Mouse (Mus musculus): ENCODE data around the gene Bank1.

Bank1 gene

DNA sequence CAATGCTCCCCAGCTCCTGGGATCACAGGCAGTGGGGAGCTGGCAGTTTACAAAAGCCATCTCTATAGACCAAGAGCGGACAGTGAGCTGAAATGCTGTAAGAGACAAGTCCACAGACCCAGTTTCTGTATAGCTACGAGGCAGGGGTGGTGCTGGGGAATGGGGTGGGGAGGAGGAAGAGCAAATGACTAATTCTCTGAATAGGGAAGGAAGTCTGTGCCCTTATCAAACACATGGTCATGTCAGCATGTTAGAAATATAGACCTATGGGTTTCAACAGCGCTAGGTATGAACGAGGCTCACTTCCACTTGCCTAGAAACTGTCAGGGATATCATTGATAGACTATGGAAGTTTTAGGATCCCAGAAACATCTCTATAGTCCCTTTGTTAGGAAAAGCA lies 73.0 kb downstream of the Bank1 start:
- no peak for DNase-seq (ENCODE audit: low spot score)

DNA sequence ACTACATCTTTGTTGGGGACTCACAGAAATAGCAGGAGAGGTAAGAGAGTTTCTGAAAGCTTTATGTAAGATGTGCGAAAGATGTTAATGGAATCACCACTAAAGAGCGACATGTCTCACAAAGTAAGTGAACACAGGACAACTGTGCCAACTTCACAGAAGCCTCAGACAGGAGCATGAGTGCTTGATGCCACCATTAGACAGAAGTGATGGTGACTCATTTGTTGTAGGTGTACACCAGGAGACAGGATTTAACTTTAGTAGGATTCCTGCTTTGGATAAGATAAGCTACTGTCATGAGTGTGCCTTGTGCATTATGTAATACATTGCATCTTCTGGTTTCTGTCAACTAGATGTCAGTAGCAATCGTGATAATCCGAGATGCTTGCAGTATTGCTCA lies 74.3 kb downstream of the Bank1 start:
- DNase-seq (ENCODE audit: low spot score) = no peak

GRCm38 (mm10) chr3:136247331-136247730 lies 78.5 kb downstream of the Bank1 start:
- no peak for DNase-seq (ENCODE audit: low spot score)

- DNase-seq (ENCODE audit: low spot score) = no peak
Measured at GRCm38 (mm10) chr3:136244931-136245330, 80.9 kb downstream of the Bank1 start.

DNA sequence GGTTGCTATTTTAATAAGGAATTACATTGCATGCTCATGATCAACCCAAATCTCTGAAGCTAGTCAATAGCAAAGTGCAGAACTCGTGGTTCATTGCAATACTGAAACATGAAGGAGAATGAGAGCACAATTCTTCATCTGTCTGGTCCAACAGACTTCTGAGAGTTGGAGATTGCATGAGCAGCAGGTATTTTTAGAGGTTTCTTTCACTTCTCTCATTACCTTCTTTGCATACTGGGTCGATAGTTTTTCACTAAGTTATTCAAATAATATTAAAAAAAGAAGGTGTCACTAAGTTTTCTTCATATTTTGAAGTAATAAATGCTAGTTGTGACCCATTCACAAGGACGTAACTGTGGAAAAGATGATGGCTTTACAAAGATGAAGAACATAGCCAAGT lies 87.1 kb downstream of the Bank1 start:
- DNase-seq (ENCODE audit: low spot score) = no peak

GRCm38 (mm10) chr3:136233507-136233906 lies 92.4 kb downstream of the Bank1 start:
- no peak for DNase-seq (ENCODE audit: low spot score)

DNA sequence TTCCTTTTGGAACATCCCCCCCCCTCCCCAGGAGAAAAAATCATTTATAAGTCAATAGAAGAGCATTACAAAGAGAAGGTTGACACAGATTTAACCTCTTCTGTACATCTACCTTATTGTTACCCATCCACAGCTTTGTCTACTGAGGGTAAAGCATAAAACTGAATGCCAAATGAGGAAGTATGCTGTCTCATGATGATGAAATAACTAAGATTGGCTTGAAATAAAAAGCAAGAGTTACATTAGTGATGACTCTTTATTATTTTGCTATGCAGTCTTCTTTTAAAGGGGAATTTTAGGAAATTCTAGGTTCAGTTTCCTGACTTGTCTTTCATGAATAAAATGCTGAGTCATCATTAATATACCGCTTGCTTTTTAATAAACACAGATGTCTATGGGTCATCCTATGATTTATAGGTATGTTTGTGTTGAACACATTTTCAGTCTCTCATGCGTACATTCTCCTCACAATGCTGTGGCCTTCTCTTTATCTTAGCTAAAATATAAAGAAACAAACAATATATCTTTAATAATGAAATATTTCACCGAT lies 95.2 kb downstream of the Bank1 start:
- no peak for DNase-seq (ENCODE audit: low spot score)

- no peak for DNase-seq (ENCODE audit: low spot score)
Measured at GRCm38 (mm10) chr3:136189661-136190228, 136.1 kb downstream of the Bank1 start.

- DNase-seq (ENCODE audit: low spot score) = no peak
Measured at GRCm38 (mm10) chr3:136186548-136187113, 139.2 kb downstream of the Bank1 start.

- DNase-seq (ENCODE audit: low spot score) = no peak
Measured at GRCm38 (mm10) chr3:136171631-136172030, 154.2 kb downstream of the Bank1 start.

DNA sequence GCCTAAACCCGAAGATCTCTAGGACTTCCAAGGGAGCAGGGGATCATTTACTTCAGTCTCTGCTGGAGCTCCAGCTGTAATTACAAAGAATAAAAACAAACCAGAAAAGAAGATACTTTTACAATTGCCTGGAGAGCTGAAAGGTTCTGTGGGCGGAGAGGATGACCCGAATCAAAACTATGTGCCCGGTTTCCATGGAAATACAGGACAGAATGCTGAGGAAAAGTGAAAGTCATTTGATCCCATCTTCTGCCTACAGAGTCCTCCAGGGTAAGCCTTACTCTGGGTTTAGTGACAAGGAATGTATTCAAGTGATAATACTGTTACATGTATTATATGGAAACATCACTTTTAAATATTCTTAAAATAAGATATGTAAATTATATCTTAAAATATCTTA lies 157.8 kb downstream of the Bank1 start:
- no peak for DNase-seq (ENCODE audit: low spot score)

GRCm38 (mm10) chr3:136166671-136167070 lies 159.2 kb downstream of the Bank1 start:
- DNase-seq (ENCODE audit: low spot score) = no peak

GRCm38 (mm10) chr3:136166033-136166361 lies 159.9 kb downstream of the Bank1 start:
- DNase-seq (ENCODE audit: low spot score) = no peak

DNA sequence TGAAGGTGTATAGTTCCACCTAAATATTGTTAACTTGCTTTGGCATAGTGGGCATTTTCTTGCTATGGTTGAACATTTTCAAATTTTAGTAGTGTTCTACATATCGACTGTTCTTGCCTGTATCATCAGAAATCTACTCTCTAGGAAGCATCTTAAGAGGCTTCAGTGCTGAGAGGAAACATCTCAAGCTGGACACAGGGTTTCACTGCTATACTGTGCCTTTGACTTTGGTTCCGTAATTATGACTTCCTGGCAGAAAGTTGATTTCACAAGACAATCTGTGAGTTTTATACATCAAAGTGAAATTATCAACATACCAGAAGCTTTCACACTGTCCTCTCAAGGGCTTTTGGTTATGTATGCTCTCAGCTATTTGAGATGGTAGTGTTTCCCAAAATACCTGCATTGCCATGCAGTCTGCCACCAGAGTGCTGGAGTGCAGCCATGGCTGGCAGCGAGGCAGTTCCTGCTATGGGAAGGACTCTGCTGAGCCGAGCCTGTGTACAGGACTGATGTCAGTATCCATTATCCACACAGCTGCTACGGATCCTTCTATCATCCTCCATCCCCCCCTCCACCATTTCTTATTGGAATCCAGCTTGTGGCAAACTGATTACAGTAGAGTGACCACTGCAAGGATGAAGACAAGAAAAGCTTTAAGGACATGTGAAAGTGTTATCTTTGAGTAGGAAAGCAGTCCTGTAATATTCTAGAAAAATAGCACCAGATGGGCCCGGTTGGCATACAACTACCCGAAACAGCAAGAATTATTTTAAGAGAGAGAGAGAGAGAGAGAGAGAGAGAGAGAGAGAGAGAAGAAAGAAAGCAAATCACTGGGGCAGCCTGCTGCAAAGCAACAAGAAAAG lies 160.5 kb downstream of the Bank1 start:
- no peak for DNase-seq (ENCODE audit: low spot score)

- no peak for DNase-seq (ENCODE audit: low spot score)
Measured at GRCm38 (mm10) chr3:136158059-136158458, 167.8 kb downstream of the Bank1 start.

DNA sequence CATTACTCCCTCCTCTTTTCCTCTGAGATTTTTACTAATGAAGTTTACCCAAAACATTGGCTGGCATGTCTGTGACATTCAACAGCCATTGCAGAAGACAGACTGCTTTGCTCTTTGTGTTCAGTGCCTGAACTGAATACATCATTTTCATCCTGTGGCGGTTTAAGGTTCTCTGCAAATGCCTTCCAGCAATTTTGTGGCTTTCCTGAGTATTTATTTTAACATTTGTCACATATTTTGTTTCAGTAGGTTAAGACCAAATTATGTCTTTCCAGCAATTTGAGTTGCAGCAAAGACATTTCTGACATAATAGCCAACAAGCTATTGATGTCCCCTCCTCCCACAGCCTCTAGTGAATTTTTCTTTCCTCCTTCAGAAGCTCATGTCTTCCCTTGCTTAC lies 170.3 kb downstream of the Bank1 start:
- DNase-seq (ENCODE audit: low spot score) = no peak

DNA sequence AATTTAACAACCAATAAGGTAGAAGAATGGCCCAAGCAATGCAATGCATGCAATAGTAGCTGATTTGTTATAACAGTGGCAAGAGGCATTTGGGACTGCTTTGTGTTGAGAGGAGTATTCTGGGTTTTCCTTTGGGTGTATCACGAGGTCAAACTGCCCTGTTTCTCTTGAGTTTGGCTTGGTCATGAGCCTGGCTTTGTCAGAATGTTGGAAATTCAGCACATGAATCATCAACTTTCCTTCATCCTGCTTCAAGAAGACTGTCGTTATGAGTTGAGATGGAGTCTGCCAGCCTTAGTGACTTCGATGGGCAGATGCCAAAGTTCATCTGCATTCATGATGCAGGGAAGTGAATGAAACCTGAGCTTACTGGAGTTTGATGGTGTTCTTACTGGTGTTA lies 175.0 kb downstream of the Bank1 start:
- DNase-seq (ENCODE audit: low spot score) = no peak

DNA sequence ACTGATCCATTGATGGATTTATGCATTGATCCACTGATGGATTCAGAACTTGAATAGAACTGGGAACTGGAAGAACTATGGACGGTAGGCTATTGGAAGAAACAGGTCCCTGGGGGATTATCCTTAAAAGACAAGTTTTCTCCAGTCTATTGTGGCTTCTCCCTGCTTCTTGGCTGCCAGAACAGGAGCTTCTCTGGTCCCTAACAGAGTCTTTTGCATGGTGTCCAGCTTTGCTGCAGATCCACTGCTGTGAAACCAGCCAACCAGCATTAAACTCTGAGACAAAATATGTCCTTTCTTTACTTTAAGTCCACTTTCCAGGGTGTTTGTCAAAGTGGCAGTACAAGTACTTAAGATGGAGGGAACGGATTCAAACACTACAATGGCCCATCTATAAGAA lies 178.7 kb downstream of the Bank1 start:
- no peak for DNase-seq (ENCODE audit: low spot score)

DNA sequence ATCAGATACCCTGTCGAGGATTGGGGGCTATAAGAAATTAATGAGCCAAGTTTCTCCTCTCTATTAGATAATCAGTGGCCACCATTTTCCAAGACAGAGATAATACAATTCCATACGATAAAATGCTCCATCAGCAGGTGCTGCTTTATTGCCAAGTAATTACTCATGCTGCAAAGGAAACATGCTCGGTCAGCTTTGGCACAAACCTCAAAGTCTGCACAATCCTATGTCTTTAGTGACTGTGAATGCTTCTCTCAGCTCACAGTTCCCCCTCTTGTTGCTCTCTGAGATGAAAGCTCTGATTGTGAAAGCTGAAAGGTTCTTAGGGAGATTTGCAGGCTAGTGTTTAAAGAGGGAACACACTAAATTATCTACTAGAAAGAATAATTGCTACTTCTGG lies 193.9 kb downstream of the Bank1 start:
- no peak for DNase-seq (ENCODE audit: low spot score)

GRCm38 (mm10) chr3:136115478-136116215 lies 210.2 kb downstream of the Bank1 start:
- DNase-seq (ENCODE audit: low spot score) = no peak

- DNase-seq (ENCODE audit: low spot score) = no peak
Measured at GRCm38 (mm10) chr3:136109411-136110139, 216.3 kb downstream of the Bank1 start.

DNA sequence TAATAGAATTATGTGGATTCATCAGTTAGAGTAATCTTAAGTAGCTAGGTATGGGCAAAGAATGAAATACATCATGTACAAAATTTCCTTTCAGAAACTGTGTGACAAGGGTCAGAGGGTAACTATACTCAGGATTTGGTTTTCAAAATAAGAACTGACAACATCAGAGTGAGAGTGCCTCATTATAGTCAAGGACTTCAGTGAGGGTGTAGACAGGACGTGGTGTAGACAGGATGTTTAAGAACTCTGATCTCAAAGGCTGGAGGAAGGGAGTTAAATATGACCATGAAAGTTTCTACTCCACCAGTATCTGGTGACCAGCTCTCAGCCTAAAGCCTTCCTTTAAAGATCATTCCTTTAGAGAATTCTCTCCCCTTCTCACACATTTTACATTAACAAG lies 219.4 kb downstream of the Bank1 start:
- DNase-seq (ENCODE audit: low spot score) = no peak

Data from testis, postnatal 10 days (tissue).